Mouse (Mus musculus) stomach, embryonic 15.5 days (tissue): ENCODE data around the gene Hdac9. TPM values are rescaled to one million over a fixed set of nuclear protein-coding genes. Genes with fewer than 3 reads are reported as not detected.

Experiments
- ATAC-seq: fragments of 200-750 bp; cut with Nextera tagmentation; 2 replicates; pipeline ENCODE4 v1.8.0; 2017; ENCODE audit warnings: low read depth, moderate number of reproducible peaks, moderate TSS enrichment; ENCODE audit not compliant: insufficient read depth, low FRiP score
- H3K27ac ChIP-seq: fragments of 300-500 bp; sonication (generic); 2 replicates; pipeline ENCODE4 v1.5.1; 2015; ENCODE audit warnings: mild to moderate bottlenecking, inconsistent platforms
- H3K27me3 ChIP-seq: fragments of 300-500 bp; sonication (generic); replicated peaks from 2 replicates; pipeline ENCODE4 v1.6.1; 2015; ENCODE audit warnings: inconsistent platforms
- H3K36me3 ChIP-seq: fragments of 300-500 bp; sonication (generic); 2 replicates; pipeline ENCODE4 v1.6.1; 2015; ENCODE audit warnings: inconsistent platforms
- H3K4me1 ChIP-seq: fragments of 300-500 bp; sonication (generic); 2 replicates; pipeline ENCODE4 v1.6.1; 2015; ENCODE audit warnings: inconsistent platforms
- H3K4me2 ChIP-seq: fragments of 300-500 bp; sonication (generic); 2 replicates; pipeline ENCODE4 v1.6.1; 2015; ENCODE audit warnings: mild to moderate bottlenecking, inconsistent platforms
- H3K4me3 ChIP-seq: fragments of 300-500 bp; sonication (generic); replicated peaks from 2 replicates; pipeline ENCODE4 v1.5.1; 2015; ENCODE audit warnings: inconsistent platforms
- H3K9ac ChIP-seq: fragments of 300-500 bp; sonication (generic); 2 replicates; pipeline ENCODE4 v1.6.1; 2015; ENCODE audit warnings: inconsistent platforms
- H3K9me3 ChIP-seq: fragments of 300-500 bp; sonication (generic); 2 replicates; pipeline ENCODE4 v1.6.1; 2016; ENCODE audit warnings: inconsistent platforms
- WGBS: fragments of 180-500 bp; shearing (Covaris S2); methylation state at CpG from one replicate; pipeline ENCODE4 v1.1.7; 2015; 5-methylcytosine and 5-hydroxymethylcytosine counted together
- polyA plus RNA-seq: library from polyadenylated mRNA; unstranded; fragments of >200 nt; fragmentation: Nextera tagmentation; extraction: Ambion mirVana; gene quantifications from 2 replicates; pipeline ENCODE4 v1.2.1, GENCODE M21; 2015

The Hdac9 gene
- polyA plus RNA-seq, 1 experiment from 2014 or later: 4.9 TPM

- Histone ChIP-seq H3K4me2 (no peak overlapping the region), H3K9ac (no peak overlapping the region), H3K27me3 (no peaks in the 10 kb centered on the region), H3K27ac (no peak overlapping the region), H3K4me3 (no peak overlapping the region), H3K36me3 (no peaks in the 10 kb centered on the region), H3K9me3 (no peaks in the 10 kb centered on the region), H3K4me1 (no peaks in the 10 kb centered on the region)
- 89% methylated on average over 4 of the region's 4 CpGs for WGBS
- no peak for ATAC-seq
These were observed 75.7 kb downstream of the Hdac9 start for GRCm38 (mm10) chr12:34841196-34841595.

- H3K4me1 ChIP-seq: no peaks in the 10 kb centered on the region
- H3K36me3 ChIP-seq: no peaks in the 10 kb centered on the region
- no peak for ATAC-seq
- no peaks in the 10 kb centered on the region for H3K9me3 ChIP-seq
- H3K4me2 ChIP-seq: no peak overlapping the region
- WGBS: 42% methylated on average over 5 of the region's 5 CpGs
- H3K4me3 ChIP-seq: no peak overlapping the region
- H3K9ac ChIP-seq: no peak overlapping the region
- no peaks in the 10 kb centered on the region for H3K27me3 ChIP-seq
- H3K27ac ChIP-seq: no peak overlapping the region
These were observed 79.6 kb downstream of the Hdac9 start for GRCm38 (mm10) chr12:34837318-34837717.

GRCm38 (mm10) chr12:34836864-34837263, 80.0 kb downstream of the Hdac9 start:
- Histone ChIP-seq H3K4me1 (no peaks in the 10 kb centered on the region), H3K36me3 (no peaks in the 10 kb centered on the region), H3K9me3 (no peaks in the 10 kb centered on the region), H3K4me2 (no peak overlapping the region), H3K27me3 (no peaks in the 10 kb centered on the region), H3K4me3 (no peak overlapping the region), H3K9ac (no peak overlapping the region), H3K27ac (no peak overlapping the region)
- WGBS: 33% methylated on average over 1 of the region's 1 CpGs
- ATAC-seq: no peak

- no peak for ATAC-seq
- no peaks in the 10 kb centered on the region for H3K9me3 ChIP-seq
- no peaks in the 10 kb centered on the region for H3K4me1 ChIP-seq
- H3K36me3 ChIP-seq: no peaks in the 10 kb centered on the region
- no peak overlapping the region for H3K9ac ChIP-seq
- no peak overlapping the region for H3K4me3 ChIP-seq
- H3K27me3 ChIP-seq: no peaks in the 10 kb centered on the region
- H3K4me2 ChIP-seq: no peak overlapping the region
- WGBS: 78% methylated on average over 1 of the region's 1 CpGs
- H3K27ac ChIP-seq: no peak overlapping the region
These were observed 80.8 kb downstream of the Hdac9 start for GRCm38 (mm10) chr12:34836085-34836484.

GRCm38 (mm10) chr12:34835493-34835892, 81.4 kb downstream of the Hdac9 start:
- Histone ChIP-seq H3K9me3 (no peaks in the 10 kb centered on the region), H3K36me3 (no peaks in the 10 kb centered on the region), H3K27ac (no peak overlapping the region), H3K9ac (no peak overlapping the region), H3K4me3 (no peak overlapping the region), H3K4me2 (no peak overlapping the region), H3K27me3 (no peaks in the 10 kb centered on the region), H3K4me1 (no peaks in the 10 kb centered on the region)
- WGBS: 73% methylated on average over 3 of the region's 3 CpGs
- ATAC-seq: peak; percentile 47; the same call in 1 of the 2 replicates

- Histone ChIP-seq H3K27ac (no peak overlapping the region), H3K4me1 (no peaks in the 10 kb centered on the region), H3K27me3 (no peaks in the 10 kb centered on the region), H3K4me3 (no peak overlapping the region), H3K4me2 (no peak overlapping the region), H3K9ac (no peak overlapping the region), H3K9me3 (no peaks in the 10 kb centered on the region), H3K36me3 (no peaks in the 10 kb centered on the region)
- WGBS: 65% methylated on average over 3 of the region's 3 CpGs
- ATAC-seq: no peak
These were observed 88.2 kb downstream of the Hdac9 start for GRCm38 (mm10) chr12:34828684-34829083.

- Histone ChIP-seq H3K27me3 (no peaks in the 10 kb centered on the region), H3K27ac (no peak overlapping the region), H3K36me3 (no peaks in the 10 kb centered on the region), H3K9ac (no peak overlapping the region), H3K9me3 (no peaks in the 10 kb centered on the region), H3K4me2 (no peak overlapping the region), H3K4me1 (no peaks in the 10 kb centered on the region), H3K4me3 (no peak overlapping the region)
- no peak for ATAC-seq
- WGBS: 70% methylated on average over 4 of the region's 4 CpGs
These were observed 90.0 kb downstream of the Hdac9 start for GRCm38 (mm10) chr12:34826931-34827330.

- H3K27ac ChIP-seq: no peak overlapping the region
- no peak for ATAC-seq
- no peak overlapping the region for H3K4me2 ChIP-seq
- H3K27me3 ChIP-seq: no peaks in the 10 kb centered on the region
- no peak overlapping the region for H3K4me3 ChIP-seq
- H3K9ac ChIP-seq: no peak overlapping the region
- H3K36me3 ChIP-seq: no peaks in the 10 kb centered on the region
- H3K4me1 ChIP-seq: no peaks in the 10 kb centered on the region
- 43% methylated on average over 6 of the region's 6 CpGs for WGBS
- no peaks in the 10 kb centered on the region for H3K9me3 ChIP-seq
These were observed 96.7 kb downstream of the Hdac9 start for GRCm38 (mm10) chr12:34820229-34820628.

- Histone ChIP-seq H3K9ac (no peak overlapping the region), H3K4me3 (no peak overlapping the region), H3K36me3 (no peaks in the 10 kb centered on the region), H3K4me2 (no peak overlapping the region), H3K9me3 (no peaks in the 10 kb centered on the region), H3K27ac (no peak overlapping the region), H3K4me1 (no peaks in the 10 kb centered on the region), H3K27me3 (no peaks in the 10 kb centered on the region)
- no peak for ATAC-seq
- 35% methylated on average over 10 of the region's 10 CpGs for WGBS
These were observed 105.0 kb downstream of the Hdac9 start for GRCm38 (mm10) chr12:34811673-34812613.

GRCm38 (mm10) chr12:34810221-34810620, 106.7 kb downstream of the Hdac9 start:
- Histone ChIP-seq H3K36me3 (no peaks in the 10 kb centered on the region), H3K4me3 (no peak overlapping the region), H3K9me3 (no peaks in the 10 kb centered on the region), H3K9ac (no peak overlapping the region), H3K4me1 (no peaks in the 10 kb centered on the region), H3K4me2 (no peak overlapping the region), H3K27me3 (no peaks in the 10 kb centered on the region), H3K27ac (no peak overlapping the region)
- WGBS: 76% methylated on average over 2 of the region's 2 CpGs
- ATAC-seq: no peak

- no peak overlapping the region for H3K27ac ChIP-seq
- H3K9ac ChIP-seq: no peak overlapping the region
- ATAC-seq: no peak
- WGBS: 83% methylated on average over 1 of the region's 1 CpGs
- H3K4me2 ChIP-seq: no peak overlapping the region
- H3K4me3 ChIP-seq: no peak overlapping the region
- no peaks in the 10 kb centered on the region for H3K4me1 ChIP-seq
- no peaks in the 10 kb centered on the region for H3K27me3 ChIP-seq
- H3K36me3 ChIP-seq: no peaks in the 10 kb centered on the region
- no peaks in the 10 kb centered on the region for H3K9me3 ChIP-seq
These were observed 108.7 kb downstream of the Hdac9 start for GRCm38 (mm10) chr12:34808180-34808579.

- Histone ChIP-seq H3K36me3 (no peaks in the 10 kb centered on the region), H3K4me1 (no peaks in the 10 kb centered on the region), H3K27me3 (no peaks in the 10 kb centered on the region), H3K9ac (no peak overlapping the region), H3K9me3 (no peaks in the 10 kb centered on the region), H3K4me3 (no peak overlapping the region), H3K27ac (no peak overlapping the region), H3K4me2 (no peak overlapping the region)
- no peak for ATAC-seq
These were observed 110.4 kb downstream of the Hdac9 start for GRCm38 (mm10) chr12:34806528-34806927.
